Mouse (Mus musculus) midbrain, embryonic 16.5 days (tissue): Measurements from ENCODE around the gene Ak5. TPM values are rescaled to one million over a fixed set of nuclear protein-coding genes. Genes with fewer than 3 reads are reported as not detected.

ENCODE experiments used
- ATAC-seq: fragments of 200-750 bp; cut with Nextera tagmentation; 2 replicates; pipeline ENCODE4 v1.8.0; 2017; ENCODE audit warnings: moderate TSS enrichment
- H3K27ac ChIP-seq: fragments of 300-500 bp; sonication (generic); 2 replicates; pipeline ENCODE4 v1.5.1; 2014; ENCODE audit warnings: mild to moderate bottlenecking, low read length, mixed read lengths
- H3K27me3 ChIP-seq: fragments of 300-500 bp; sonication (generic); 2 replicates; pipeline ENCODE4 v1.6.1; 2014; ENCODE audit warnings: low read depth, low read length, mixed read lengths; ENCODE audit not compliant: control insufficient read depth, insufficient read depth
- H3K36me3 ChIP-seq: fragments of 300-500 bp; sonication (generic); 2 replicates; pipeline ENCODE4 v1.6.1; 2014; ENCODE audit warnings: mild to moderate bottlenecking, low read length, moderate library complexity, mixed read lengths; ENCODE audit not compliant: control insufficient read depth, insufficient read depth
- H3K4me1 ChIP-seq: fragments of 300-500 bp; sonication (generic); 2 replicates; pipeline ENCODE4 v1.6.1; 2014; ENCODE audit warnings: mild to moderate bottlenecking, low read length, mixed read lengths; ENCODE audit not compliant: control insufficient read depth, insufficient read depth
- H3K4me2 ChIP-seq: fragments of 300-500 bp; sonication (generic); 2 replicates; pipeline ENCODE4 v1.6.1; 2014; ENCODE audit warnings: mild to moderate bottlenecking, low read length, mixed read lengths
- H3K4me3 ChIP-seq: fragments of 300-500 bp; sonication (generic); 2 replicates; pipeline ENCODE4 v1.5.1; 2014; ENCODE audit warnings: low read depth, mild to moderate bottlenecking, low read length, moderate library complexity, mixed read lengths
- H3K9ac ChIP-seq: fragments of 300-500 bp; sonication (generic); 2 replicates; pipeline ENCODE4 v1.6.1; 2014; ENCODE audit warnings: low read depth, low read length, mixed read lengths
- H3K9me3 ChIP-seq: fragments of 300-500 bp; sonication (generic); replicated peaks from 2 replicates; pipeline ENCODE4 v1.6.1; 2014; ENCODE audit warnings: mild to moderate bottlenecking, low read length, mixed read lengths; ENCODE audit not compliant: control insufficient read depth, poor library complexity, severe bottlenecking
- WGBS: fragments of 180-500 bp; shearing (Covaris S2); extraction: QIAGEN DNeasy Blood & Tissue Kit; methylation state at CpG from one replicate; pipeline ENCODE4 v1.1.7; 2014; 5-methylcytosine and 5-hydroxymethylcytosine counted together
- polyA plus RNA-seq: library from polyadenylated mRNA; unstranded; fragments of >200 nt; fragmentation: Nextera tagmentation; extraction: Ambion mirVana; gene quantifications from 2 replicates; pipeline ENCODE4 v1.2.1, GENCODE M21; 2015

The Ak5 gene
- polyA plus RNA-seq, 1 experiment from 2014 or later = 20.9 TPM

GRCm38 (mm10) chr3:152438068-152438467 is 230.1 kb downstream of the Ak5 start:
- no peak overlapping the region for H3K9ac ChIP-seq
- H3K27me3 ChIP-seq = no peaks in the 10 kb centered on the region
- no peaks in the 10 kb centered on the region for H3K9me3 ChIP-seq
- no peak overlapping the region for H3K4me2 ChIP-seq
- no peak overlapping the region for H3K27ac ChIP-seq
- H3K4me3 ChIP-seq = no peak overlapping the region
- WGBS = 96% methylated on average over 7 of the region's 7 CpGs
- no peak for ATAC-seq
- H3K36me3 ChIP-seq = no peaks in the 10 kb centered on the region
- no peaks in the 10 kb centered on the region for H3K4me1 ChIP-seq

GRCm38 (mm10) chr3:152435590-152435989 is 232.6 kb downstream of the Ak5 start:
- no peak overlapping the region for H3K27ac ChIP-seq

GRCm38 (mm10) chr3:152432677-152433076 is 235.5 kb downstream of the Ak5 start:
- no peak for ATAC-seq
- Histone ChIP-seq H3K4me2 (no peak overlapping the region), H3K9ac (no peak overlapping the region), H3K36me3 (peaks cover 6% of the 10 kb centered on the region), H3K4me1 (no peaks in the 10 kb centered on the region), H3K27ac (no peak overlapping the region), H3K27me3 (no peaks in the 10 kb centered on the region), H3K9me3 (no peaks in the 10 kb centered on the region), H3K4me3 (no peak overlapping the region)
- WGBS = 95% methylated on average over 7 of the region's 7 CpGs

More at GRCm38 (mm10) chr3:152435590-152435989, 232.6 kb downstream of the Ak5 start:
- H3K36me3 ChIP-seq = no peaks in the 10 kb centered on the region
- no peak overlapping the region for H3K4me2 ChIP-seq
- H3K27me3 ChIP-seq = no peaks in the 10 kb centered on the region
- no peak overlapping the region for H3K4me3 ChIP-seq
- no peaks in the 10 kb centered on the region for H3K9me3 ChIP-seq
- ATAC-seq = no peak
- no peaks in the 10 kb centered on the region for H3K4me1 ChIP-seq
- no peak overlapping the region for H3K9ac ChIP-seq

GRCm38 (mm10) chr3:152428925-152429324 is 239.2 kb downstream of the Ak5 start:
- Histone ChIP-seq H3K9me3 (no peaks in the 10 kb centered on the region), H3K4me2 (no peak overlapping the region), H3K27ac (no peak overlapping the region), H3K9ac (no peak overlapping the region), H3K27me3 (no peaks in the 10 kb centered on the region), H3K36me3 (peaks cover 11% of the 10 kb centered on the region), H3K4me1 (no peaks in the 10 kb centered on the region), H3K4me3 (no peak overlapping the region)
- ATAC-seq = no peak
- WGBS = 92% methylated on average over 8 of the region's 8 CpGs

Other genes with a start within 250 kb of the Ak5 start
- gene Pigk, start 45.7 kb upstream of the Ak5 start, polyA plus RNA-seq = 54.3 and 59.6 TPM in 2 replicates